Mouse (Mus musculus) kidney, embryonic 16.5 days (tissue): ENCODE results near the gene Zfp651. TPM values are rescaled to one million over a fixed set of nuclear protein-coding genes. Genes with fewer than 3 reads are reported as not detected.

Source experiments
- ATAC-seq: fragments of 200-750 bp; cut with Nextera tagmentation; 2 replicates; pipeline ENCODE4 v1.8.0; 2017; ENCODE audit warnings: moderate TSS enrichment; ENCODE audit not compliant: low FRiP score, low TSS enrichment
- H3K27ac ChIP-seq: fragments of 300-500 bp; sonication (generic); 2 replicates; pipeline ENCODE4 v1.5.1; 2014; ENCODE audit warnings: low read length
- H3K27me3 ChIP-seq: fragments of 300-500 bp; sonication (generic); 2 replicates; pipeline ENCODE4 v1.6.1; 2014; ENCODE audit warnings: low read length, control low read depth, mixed read lengths; ENCODE audit not compliant: insufficient read depth
- H3K36me3 ChIP-seq: fragments of 300-500 bp; sonication (generic); 2 replicates; pipeline ENCODE4 v1.6.1; 2014; ENCODE audit warnings: low read length, control low read depth, mixed read lengths; ENCODE audit not compliant: insufficient read depth
- H3K4me1 ChIP-seq: fragments of 300-500 bp; sonication (generic); 2 replicates; pipeline ENCODE4 v1.6.1; 2014; ENCODE audit warnings: low read length, control low read depth, mixed read lengths; ENCODE audit not compliant: insufficient read depth
- H3K4me2 ChIP-seq: fragments of 300-500 bp; sonication (generic); replicated peaks from 2 replicates; pipeline ENCODE4 v1.6.1; 2014; ENCODE audit warnings: low read depth, low read length
- H3K4me3 ChIP-seq: fragments of 300-500 bp; sonication (generic); 2 replicates; pipeline ENCODE4 v1.5.1; 2014; ENCODE audit warnings: mild to moderate bottlenecking, low read length
- H3K9ac ChIP-seq: fragments of 300-500 bp; sonication (generic); replicated peaks from 2 replicates; pipeline ENCODE4 v1.6.1; 2014; ENCODE audit warnings: low read length
- H3K9me3 ChIP-seq: fragments of 300-500 bp; sonication (generic); 2 replicates; pipeline ENCODE4 v1.6.1; 2016; ENCODE audit warnings: low read length, control low read depth
- WGBS: fragments of 180-500 bp; shearing (Covaris S2); extraction: QIAGEN DNeasy Blood & Tissue Kit; methylation state at CpG from one replicate; pipeline ENCODE4 v1.1.7; 2014; 5-methylcytosine and 5-hydroxymethylcytosine counted together
- polyA plus RNA-seq: library from polyadenylated mRNA; unstranded; fragments of >200 nt; fragmentation: Nextera tagmentation; extraction: Ambion mirVana; gene quantifications from 2 replicates; pipeline ENCODE4 v1.2.1, GENCODE M21; 2015

Zfp651 gene
- polyA plus RNA-seq, 1 experiment from 2014 or later: 9.5 TPM

DNA sequence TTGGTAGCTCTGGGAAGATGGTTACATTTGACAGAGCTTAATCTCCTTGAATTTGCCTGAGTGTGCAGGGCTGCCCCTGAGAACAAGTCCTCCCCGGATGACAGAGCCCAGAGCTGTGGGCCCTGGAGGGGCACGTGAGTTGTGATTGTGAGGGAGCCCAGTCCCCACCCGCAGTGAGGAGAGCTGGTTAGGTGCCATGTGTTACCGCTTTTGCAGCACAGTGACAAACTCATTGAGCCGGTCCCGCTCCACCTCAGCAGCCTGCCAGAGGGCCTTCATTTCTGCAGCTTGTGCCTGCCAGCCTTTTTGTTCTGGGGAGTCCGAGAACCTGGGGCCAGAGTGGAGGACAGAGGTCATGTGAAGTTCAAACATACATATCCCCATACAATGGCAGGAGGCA lies 48.8 kb downstream of the Zfp651 start:
- ATAC-seq: no peak
- no peak overlapping the region for H3K9ac ChIP-seq
- H3K9me3 ChIP-seq: no peaks in the 10 kb centered on the region
- H3K36me3 ChIP-seq: no peaks in the 10 kb centered on the region
- no peak overlapping the region for H3K4me2 ChIP-seq
- no peaks in the 10 kb centered on the region for H3K27me3 ChIP-seq
- H3K4me3 ChIP-seq: no peak overlapping the region
- WGBS: 64% methylated on average over 7 of the region's 7 CpGs
- no peak overlapping the region for H3K27ac ChIP-seq
- 0 out of 2 replicates have a peak, but pooled peaks cover 3% of the 10 kb centered on the region for H3K4me1 ChIP-seq

DNA sequence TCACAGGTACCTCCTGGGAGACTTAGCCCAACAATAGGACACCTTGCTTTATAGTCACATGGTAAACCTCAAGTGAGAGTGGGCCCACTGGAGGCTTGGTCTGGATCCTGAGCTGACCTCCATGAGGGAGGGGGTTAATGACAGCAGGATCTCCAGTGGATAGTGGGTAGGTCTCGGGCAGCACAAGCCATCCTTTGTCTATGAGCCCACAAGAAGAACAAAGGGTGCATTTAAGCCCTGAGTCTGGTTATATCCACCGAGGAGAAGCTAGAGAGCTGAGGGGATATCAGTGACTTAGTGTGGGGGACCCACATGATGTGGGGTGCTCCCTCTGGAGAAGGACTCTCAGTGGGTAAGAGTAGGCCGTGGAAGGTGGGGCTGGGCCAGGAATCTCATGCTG lies 49.4 kb downstream of the Zfp651 start:
- Histone ChIP-seq H3K4me2 (no peak overlapping the region), H3K4me3 (no peak overlapping the region), H3K36me3 (no peaks in the 10 kb centered on the region), H3K27ac (no peak overlapping the region), H3K9ac (no peak overlapping the region), H3K4me1 (0 out of 2 replicates have a peak, but pooled peaks cover 3% of the 10 kb centered on the region), H3K27me3 (no peaks in the 10 kb centered on the region), H3K9me3 (no peaks in the 10 kb centered on the region)
- ATAC-seq: no peak
- 83% methylated on average over 3 of the region's 3 CpGs for WGBS

DNA sequence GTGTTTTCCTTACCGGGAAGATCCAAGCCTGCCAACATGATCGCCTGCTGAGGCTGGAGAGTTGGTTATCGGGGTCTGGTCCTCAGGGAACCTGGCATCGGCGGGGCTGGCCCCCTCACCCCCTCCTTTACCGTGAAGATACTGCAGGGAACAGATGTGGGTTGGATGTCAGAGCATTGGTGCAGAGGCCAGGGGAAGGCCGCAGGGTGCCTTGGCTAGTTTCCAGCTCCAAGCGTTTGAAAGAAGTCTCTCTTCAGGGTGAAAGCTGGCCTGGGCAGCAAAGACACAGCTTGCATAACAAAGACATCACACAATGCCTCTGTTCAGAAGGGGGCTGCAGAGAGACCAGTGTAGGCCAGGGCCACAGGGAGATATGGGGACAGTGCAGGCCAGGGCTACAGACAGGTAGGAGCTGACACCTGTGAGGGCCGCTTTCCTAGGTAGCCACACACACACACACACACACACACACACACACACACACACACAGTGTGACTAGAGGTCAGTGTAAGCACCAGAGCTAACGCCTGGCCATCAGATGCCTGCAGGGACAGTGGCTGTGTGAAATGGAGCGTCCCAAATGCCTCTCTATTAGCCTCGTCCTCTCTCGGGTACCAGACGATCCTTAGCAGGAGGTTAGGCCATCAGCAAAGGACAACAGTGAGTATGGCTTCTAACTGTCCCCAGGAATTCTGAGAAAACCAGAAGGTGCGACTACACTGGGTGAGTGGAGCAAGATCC lies 51.1 kb downstream of the Zfp651 start:
- H3K9ac ChIP-seq: no peak overlapping the region
- no peak overlapping the region for H3K27ac ChIP-seq
- no peak overlapping the region for H3K4me3 ChIP-seq
- ATAC-seq: no peak
- no peaks in the 10 kb centered on the region for H3K27me3 ChIP-seq
- H3K9me3 ChIP-seq: no peaks in the 10 kb centered on the region
- H3K4me2 ChIP-seq: no peak overlapping the region
- no peaks in the 10 kb centered on the region for H3K36me3 ChIP-seq
- WGBS: 23% methylated on average over 15 of the region's 15 CpGs
- H3K4me1 ChIP-seq: 0 out of 2 replicates have a peak, but pooled peaks cover 3% of the 10 kb centered on the region

DNA sequence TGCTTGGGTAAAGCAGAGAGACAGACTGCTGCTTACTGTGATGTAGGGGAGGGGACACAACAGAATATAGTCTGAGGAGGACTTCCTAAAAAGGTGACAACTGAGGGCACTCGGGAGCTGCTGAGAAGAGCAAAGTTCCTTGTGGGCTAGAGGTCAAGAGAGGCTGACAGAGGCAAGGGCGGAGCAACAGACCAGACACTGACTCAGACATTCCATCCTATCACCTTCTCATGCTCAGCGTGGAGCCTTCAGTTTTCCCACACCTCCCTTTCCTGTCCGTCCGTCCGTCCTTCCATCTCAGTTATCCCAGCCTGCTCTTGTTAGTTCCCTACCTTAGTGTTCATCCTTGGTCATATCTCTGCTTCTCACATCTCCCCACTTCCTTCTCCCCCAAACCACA lies 56.1 kb downstream of the Zfp651 start:
- no peak overlapping the region for H3K4me3 ChIP-seq
- no peaks in the 10 kb centered on the region for H3K27me3 ChIP-seq
- H3K27ac ChIP-seq: no peak overlapping the region
- 0 out of 2 replicates have a peak, but pooled peaks cover under 1% of the 10 kb centered on the region for H3K4me1 ChIP-seq
- no peak for ATAC-seq
- no peak overlapping the region for H3K4me2 ChIP-seq
- no peaks in the 10 kb centered on the region for H3K36me3 ChIP-seq
- WGBS: 64% methylated on average over 6 of the region's 6 CpGs
- H3K9me3 ChIP-seq: no peaks in the 10 kb centered on the region
- no peak overlapping the region for H3K9ac ChIP-seq

DNA sequence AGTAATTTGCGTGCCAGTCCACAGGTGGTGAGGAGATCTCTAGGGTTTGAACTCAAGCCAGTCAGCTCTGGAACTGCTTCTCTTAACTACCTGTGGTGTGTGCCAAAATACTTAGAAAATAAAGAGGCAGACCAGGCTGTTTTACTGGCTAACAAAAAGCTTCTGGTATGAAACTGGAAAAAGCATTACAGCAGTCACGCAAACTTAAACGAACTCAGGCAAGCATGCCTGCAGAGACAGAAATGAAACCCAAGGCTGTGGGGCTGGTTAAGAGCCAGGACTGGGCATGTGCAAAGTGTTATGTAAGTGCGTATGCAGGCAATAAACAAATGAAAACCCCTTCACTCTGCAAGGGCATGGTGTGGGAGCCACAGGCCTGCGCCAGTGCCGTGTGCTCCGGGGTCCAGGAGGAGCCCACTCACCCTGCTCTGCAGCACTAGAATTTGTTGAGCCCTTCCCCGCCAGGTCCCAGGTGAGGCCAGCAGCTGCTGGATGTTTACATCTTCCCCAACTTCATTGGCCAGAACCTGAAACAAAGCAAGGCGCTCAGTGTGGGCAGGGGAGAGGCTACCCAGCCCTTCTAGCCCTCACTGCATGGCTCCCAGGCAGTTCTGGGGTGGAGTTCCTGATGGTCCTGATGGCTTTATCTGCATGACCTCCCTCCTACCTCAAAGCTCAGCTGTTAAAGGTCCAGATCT lies 60.1 kb downstream of the Zfp651 start:
- Histone ChIP-seq H3K4me1 (no peaks in the 10 kb centered on the region), H3K27me3 (no peaks in the 10 kb centered on the region), H3K9ac (no peak overlapping the region), H3K4me3 (no peak overlapping the region), H3K9me3 (no peaks in the 10 kb centered on the region), H3K4me2 (no peak overlapping the region), H3K36me3 (no peaks in the 10 kb centered on the region), H3K27ac (no peak overlapping the region)
- ATAC-seq: no peak
- WGBS: 74% methylated on average over 9 of the region's 9 CpGs

DNA sequence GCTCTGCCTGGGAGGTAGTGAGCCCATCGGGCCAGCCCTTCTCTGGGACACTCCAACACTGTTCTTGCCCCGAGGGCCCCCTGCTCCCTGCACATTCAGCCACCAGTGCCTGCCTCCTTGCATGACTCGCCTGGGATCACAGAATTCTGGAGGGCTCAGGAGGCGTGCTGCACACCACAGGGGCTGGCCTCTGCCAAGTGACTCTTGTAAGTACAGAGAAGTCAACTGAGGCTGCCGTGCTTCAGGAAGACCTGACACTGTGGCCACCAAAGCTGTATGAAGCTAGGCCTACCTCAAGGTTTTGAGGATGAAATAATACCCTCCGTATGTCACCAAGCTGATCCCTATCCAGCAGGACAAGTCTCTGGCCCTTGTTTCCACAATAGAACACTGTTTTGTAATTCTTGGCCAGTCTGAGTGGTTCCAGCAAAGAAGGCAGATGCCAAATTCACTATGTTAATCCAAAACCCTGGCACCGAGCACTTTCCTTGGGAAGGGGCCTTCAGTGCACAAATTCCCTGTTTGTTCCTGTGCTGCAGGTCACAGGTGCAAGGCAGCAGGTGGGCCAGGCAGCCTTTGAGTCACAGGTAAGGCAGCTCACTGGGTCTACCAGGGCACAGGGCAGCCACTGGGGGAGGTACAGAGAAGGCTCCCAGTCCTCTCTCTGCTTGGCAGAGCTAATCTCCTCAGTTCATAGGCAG lies 60.8 kb downstream of the Zfp651 start:
- Histone ChIP-seq H3K36me3 (no peaks in the 10 kb centered on the region), H3K9me3 (no peaks in the 10 kb centered on the region), H3K4me3 (no peak overlapping the region), H3K27me3 (no peaks in the 10 kb centered on the region), H3K4me2 (no peak overlapping the region), H3K9ac (no peak overlapping the region), H3K4me1 (no peaks in the 10 kb centered on the region), H3K27ac (no peak overlapping the region)
- ATAC-seq: no peak
- 62% methylated on average over 7 of the region's 7 CpGs for WGBS

DNA sequence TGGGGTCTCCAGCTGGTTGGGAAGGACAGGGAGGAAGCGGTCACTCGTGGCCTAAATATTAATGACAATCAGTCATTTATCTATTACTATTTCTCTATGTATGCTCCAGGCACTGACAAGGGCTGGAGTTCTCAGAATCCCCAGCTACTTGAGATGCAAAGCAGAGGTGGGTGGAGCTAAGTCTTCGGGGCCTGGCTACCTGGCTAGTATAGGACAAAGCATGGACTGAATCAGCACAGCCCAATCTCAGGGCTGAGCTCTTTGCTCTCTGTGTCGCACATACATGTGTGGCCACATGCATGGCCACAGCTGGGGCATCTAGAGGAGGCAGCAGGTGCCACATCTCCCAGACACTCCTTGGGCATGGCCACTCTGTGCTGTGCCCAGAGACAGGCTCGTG lies 61.6 kb downstream of the Zfp651 start:
- H3K4me2 ChIP-seq: no peak overlapping the region

More for the DNA sequence above, 61.6 kb downstream of the Zfp651 start:
- Histone ChIP-seq H3K27ac (no peak overlapping the region), H3K9me3 (no peaks in the 10 kb centered on the region), H3K9ac (no peak overlapping the region), H3K4me3 (no peak overlapping the region), H3K27me3 (no peaks in the 10 kb centered on the region), H3K36me3 (no peaks in the 10 kb centered on the region), H3K4me1 (no peaks in the 10 kb centered on the region)
- no peak for ATAC-seq
- WGBS: 67% methylated on average over 5 of the region's 5 CpGs

Other genes with a start within 250 kb of the Zfp651 start
- 0.25 TPM in 1 of 2 replicates, not detected in the other for gene Lyzl4, start 117.2 kb upstream of the Zfp651 start, polyA plus RNA-seq
- gene Vipr1, start 116.6 kb upstream of the Zfp651 start, polyA plus RNA-seq: 0.04 and 0.40 TPM in 2 replicates
- 8.5 and 9.0 TPM in 2 replicates for gene Sec22c, start 53.8 kb upstream of the Zfp651 start, polyA plus RNA-seq
- 107 and 114 TPM in 2 replicates for gene Ss18l2, start 49.0 kb upstream of the Zfp651 start, polyA plus RNA-seq
- 46.1 and 57.5 TPM in 2 replicates for gene Nktr, start 40.2 kb upstream of the Zfp651 start, polyA plus RNA-seq
- gene Klhl40, start 18.3 kb downstream of the Zfp651 start, polyA plus RNA-seq: 0.72 and 0.99 TPM in 2 replicates
- 0.50 and 0.56 TPM in 2 replicates for gene Hhatl, start 33.2 kb downstream of the Zfp651 start, polyA plus RNA-seq
- gene Ccdc13, start 80.1 kb downstream of the Zfp651 start, polyA plus RNA-seq: 0.58 and 0.71 TPM in 2 replicates
- 120 and 142 TPM in 2 replicates for gene Higd1a, start 99.0 kb downstream of the Zfp651 start, polyA plus RNA-seq
- 0.90 and 1.2 TPM in 2 replicates for gene Ackr2, start 139.0 kb downstream of the Zfp651 start, polyA plus RNA-seq
- gene Cyp8b1, start 157.0 kb downstream of the Zfp651 start, polyA plus RNA-seq: not detected in 2 replicates
- gene Fam198a, start 191.7 kb downstream of the Zfp651 start, polyA plus RNA-seq: 2.0 and 2.8 TPM in 2 replicates
- 19.1 and 19.9 TPM in 2 replicates for gene Pomgnt2, start 237.8 kb downstream of the Zfp651 start, polyA plus RNA-seq